Mouse (Mus musculus): Measurements from ENCODE around the gene Gm8251.
"Not testable (repeated sequence)": the region's sequence is repeated elsewhere in the genome, so short reads cannot be mapped to it uniquely, and the experiment has no call there.

Gm8251 gene

DNA sequence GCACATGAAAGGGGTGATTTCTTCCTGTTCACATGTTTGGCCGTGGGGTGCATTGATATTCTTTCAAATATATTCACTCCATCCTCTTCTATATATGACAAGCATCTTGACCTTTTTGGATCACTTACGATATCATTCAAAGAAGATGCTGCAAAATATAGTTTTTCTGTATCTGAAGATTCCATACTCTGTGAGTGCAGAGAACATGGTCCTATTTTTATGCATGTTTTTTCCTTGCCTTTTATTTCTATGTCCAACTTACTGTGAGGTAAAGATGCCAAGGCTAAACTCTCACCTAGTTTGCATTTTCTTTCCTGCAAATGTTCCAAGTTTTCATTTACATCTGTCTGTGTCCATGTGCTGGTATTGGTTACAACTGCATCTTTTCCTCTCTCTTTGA, at the start of gene Gm8251:
Gene Gm8251 (minus strand): TSS at position 101 of the 400 bp plus-strand sequence.
- no peak for DNase-seq (ENCODE audit: extremely low read depth, low read depth, low spot score)

DNA sequence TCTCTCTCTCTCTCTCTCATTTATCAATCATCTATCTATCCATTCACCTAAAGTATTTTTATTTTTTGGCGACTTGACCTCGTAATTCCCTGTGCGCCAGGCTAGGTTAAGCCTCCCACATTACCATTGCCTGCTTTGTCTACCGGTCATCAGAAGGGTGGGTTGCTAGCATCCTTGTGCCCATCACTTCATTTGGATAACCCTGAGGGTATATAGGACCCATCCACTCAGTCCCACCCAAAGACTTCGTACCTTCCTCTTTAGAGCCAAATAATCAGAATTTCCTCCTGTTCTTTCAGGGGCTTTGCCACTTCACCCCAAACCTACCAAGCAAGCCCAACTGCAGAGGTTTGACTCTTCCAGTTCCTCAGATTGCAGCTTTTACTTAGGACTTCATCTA, 41.2 kb upstream of the Gm8251 start:
- no peak for DNase-seq (ENCODE audit: extremely low read depth, low read depth, low spot score)

DNA sequence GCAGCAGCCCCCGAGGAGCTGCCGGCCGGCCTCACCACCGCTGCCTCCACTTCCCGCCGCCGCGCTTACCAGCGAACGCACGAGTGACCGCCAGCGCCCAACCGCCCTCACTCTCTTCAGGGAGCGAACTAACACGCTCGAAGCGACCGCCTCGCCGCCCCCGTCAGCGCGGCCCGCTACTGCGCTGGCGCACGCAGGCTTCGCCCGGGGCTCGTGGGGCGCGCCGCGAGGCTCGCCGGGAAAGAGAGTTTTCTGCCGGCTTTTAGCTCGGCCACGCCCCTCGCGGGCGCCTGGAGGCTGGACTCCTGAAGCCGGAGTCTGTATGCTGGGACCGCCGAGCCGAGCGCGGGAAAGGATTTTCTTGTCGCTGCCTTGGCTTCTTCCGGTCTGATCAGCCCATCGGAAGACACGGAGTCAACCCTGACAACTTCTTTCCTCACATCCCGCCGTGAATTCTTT, 40.6 kb upstream of the Gm8251 start, which contains the start of gene Tex30:
Gene Tex30 (minus strand): TSS at position 183 of the 459 bp plus-strand sequence.
- DNase-seq (ENCODE audit: extremely low read depth, low read depth, low spot score), result peak; percentile 33

DNA sequence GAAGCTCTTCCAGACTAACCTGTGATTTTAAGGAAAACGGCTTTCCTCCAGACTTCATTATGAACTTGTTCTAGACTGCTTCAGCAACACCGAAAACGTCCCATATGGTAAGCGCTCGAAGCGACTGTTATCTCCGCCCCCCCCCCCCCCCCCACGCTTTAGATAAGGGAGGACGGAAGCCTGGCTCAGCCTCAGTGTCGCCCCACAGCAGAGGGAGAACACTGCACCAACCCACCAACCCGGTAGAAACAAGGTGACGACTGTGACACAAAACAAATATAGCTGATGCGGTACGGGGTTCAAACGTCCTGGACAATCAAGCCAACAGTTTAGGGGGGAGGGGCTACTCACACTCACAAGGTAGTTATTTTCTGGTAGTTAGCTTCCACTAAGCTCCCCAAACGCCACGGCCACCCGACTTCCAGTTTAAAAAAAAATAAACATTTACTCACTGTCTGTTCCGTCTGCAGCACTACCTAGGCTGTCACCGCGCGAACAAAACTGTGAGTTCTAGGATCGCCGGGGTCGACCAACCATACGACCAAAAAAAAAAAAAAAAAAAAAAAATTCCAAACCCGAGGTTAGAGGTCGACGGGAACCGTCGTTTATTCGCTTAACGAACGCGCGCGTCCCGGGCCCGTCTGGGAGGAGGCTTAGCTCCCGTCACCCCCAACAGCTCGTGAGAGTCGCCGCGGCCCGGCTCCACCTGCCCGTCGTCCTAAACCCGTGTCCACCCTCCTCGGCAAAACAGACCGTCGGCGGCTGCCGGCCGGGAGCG, 39.9 kb upstream of the Gm8251 start:
- no peak for DNase-seq (ENCODE audit: extremely low read depth, low read depth, low spot score)

- DNase-seq (ENCODE audit: extremely low read depth, low read depth, low spot score), result no peak
Measured at GRCm38 (mm10) chr1:44064625-44065024, 2.9 kb upstream of the Gm8251 start.

DNA sequence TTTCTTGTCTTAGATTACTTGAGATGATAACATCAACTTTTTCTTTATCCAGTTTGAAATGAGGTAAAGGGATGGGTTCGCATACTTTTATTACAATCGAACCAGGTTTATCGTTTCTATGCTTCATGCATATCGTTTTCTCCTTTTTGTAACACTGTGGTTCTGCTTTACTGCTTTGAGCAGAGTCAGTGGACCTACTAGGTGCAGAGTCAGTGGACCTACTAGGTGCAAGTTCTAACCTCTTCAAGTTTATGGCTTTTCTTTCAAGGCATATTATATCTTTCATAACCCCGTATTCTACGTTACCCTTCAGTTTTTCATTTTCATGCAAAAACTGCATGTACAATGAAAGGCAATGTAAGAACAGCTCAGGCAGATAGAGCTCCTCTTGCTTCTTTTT, 1.7 kb upstream of the Gm8251 start:
- DNase-seq (ENCODE audit: extremely low read depth, low read depth, low spot score), result no peak

- no peak for DNase-seq (ENCODE audit: extremely low read depth, low read depth, low spot score)
Measured at GRCm38 (mm10) chr1:44057805-44058204, 3.9 kb downstream of the Gm8251 start.

GRCm38 (mm10) chr1:44046556-44046955, 15.2 kb downstream of the Gm8251 start:
- DNase-seq (ENCODE audit: extremely low read depth, low read depth, low spot score), result no peak

- not testable (repeated sequence) for DNase-seq (ENCODE audit: extremely low read depth, low read depth, low spot score)
Measured at GRCm38 (mm10) chr1:44045689-44046088, 16.0 kb downstream of the Gm8251 start.

GRCm38 (mm10) chr1:44042555-44042915, 19.2 kb downstream of the Gm8251 start:
- no peak for DNase-seq (ENCODE audit: extremely low read depth, low read depth, low spot score)

DNA sequence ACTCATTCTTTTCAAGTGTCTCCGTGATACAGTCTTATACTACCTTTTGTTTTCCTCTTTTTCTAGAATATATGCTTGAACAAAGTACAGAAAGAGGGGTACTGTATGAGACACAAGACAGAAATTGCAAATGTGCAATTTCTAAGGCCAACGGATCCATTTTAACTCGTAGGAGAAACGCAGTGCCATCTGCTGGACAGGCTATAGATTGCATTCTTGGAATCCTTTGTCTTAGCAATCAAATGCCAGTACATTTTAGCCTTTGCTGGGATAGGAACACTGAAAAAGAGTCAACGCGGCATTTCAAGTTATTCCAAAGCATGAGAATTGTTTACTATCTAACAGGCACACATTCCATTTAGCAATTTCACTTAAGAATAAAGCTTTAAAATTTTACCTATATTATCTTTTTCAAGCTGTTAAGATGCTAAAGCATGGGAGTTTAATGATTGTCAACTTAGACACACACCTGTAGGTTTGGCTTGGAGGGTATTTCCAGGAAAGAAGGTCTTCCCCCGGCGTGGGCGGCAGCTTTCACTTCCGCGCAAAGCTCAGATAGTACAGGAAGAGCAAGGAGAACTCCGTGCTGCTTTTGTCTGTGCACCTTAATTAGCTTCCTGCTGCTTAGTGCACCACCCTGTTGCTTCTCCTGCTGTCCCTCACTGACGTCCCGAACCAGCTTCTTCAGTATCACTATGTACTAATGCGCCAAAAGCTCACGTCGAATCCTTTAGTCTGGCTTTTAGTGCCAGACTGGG, 19.8 kb downstream of the Gm8251 start:
- no peak for DNase-seq (ENCODE audit: extremely low read depth, low read depth, low spot score)

DNA sequence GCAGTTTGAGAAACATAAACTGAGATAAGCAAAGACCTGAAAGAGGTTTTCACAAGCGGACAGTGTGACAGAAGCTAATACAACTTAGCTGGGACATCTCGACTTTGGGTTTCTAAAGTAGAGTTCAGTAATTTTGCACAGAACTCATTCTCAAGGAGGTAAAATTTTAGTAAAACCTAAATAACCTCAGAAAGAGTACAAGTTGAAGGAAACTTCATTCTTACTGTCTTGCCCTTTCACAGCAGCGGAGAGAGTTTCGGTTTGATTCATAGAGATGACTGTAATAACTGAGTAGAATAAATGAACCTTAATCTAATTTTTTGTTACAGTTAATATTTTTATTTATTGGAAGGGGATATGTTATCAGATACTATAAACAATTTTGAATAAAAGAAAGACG, 28.8 kb downstream of the Gm8251 start:
- no peak for DNase-seq (ENCODE audit: extremely low read depth, low read depth, low spot score)

GRCm38 (mm10) chr1:44032213-44032612, 29.5 kb downstream of the Gm8251 start:
- no peak for DNase-seq (ENCODE audit: extremely low read depth, low read depth, low spot score)

DNA sequence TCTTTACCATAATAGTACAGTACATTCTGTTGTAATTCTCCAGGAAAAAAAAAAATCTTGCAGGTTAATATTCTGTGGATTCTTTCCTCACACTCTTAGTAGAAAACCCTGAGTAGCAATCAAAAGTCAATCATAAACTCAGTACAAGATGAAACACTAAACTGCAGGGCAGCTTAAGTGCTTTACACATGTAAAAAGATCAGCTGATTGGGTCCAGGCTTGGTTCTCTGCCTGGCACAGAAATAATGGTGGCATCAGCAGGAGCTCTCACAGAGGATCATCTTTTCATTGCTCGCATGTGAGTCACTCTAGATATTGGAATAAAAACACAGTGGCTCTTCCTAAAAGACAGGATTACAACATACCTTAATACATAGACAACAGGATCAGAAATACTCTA, 34.1 kb downstream of the Gm8251 start:
- no peak for DNase-seq (ENCODE audit: extremely low read depth, low read depth, low spot score)

- DNase-seq (ENCODE audit: extremely low read depth, low read depth, low spot score), result no peak
Measured at GRCm38 (mm10) chr1:44022656-44023055, 39.1 kb downstream of the Gm8251 start.

DNA sequence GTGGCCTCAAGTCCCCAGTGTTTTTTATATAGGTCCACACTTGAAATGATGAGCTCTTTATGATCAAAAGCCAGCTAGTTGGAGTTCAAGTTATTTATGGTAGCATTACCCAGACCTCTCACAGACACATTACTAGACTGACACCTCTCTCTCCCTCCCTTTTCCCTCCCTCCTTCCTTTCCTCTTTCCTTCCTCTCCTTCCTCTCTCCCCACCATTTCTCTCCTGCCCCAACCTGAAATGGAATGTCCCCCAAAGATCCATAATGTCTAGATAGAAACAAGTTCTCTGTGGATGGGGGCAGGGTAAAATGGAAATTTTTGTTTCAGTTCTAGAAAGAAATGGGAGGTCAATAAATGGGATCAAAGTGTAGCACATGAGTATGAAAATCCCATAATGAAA, 41.8 kb downstream of the Gm8251 start, which contains the start of gene Mettl21c:
Gene Mettl21c (minus strand): TSS at position 101 of the 400 bp plus-strand sequence.
- no peak for DNase-seq (ENCODE audit: extremely low read depth, low read depth, low spot score)

GRCm38 (mm10) chr1:44015556-44015955, 46.2 kb downstream of the Gm8251 start:
- DNase-seq (ENCODE audit: extremely low read depth, low read depth, low spot score), result no peak

Measured in fat pad, adult 2 months (tissue).